Mouse (Mus musculus) monocyte, adult 5-6 weeks (primary cell): ENCODE data around the gene Igfbp1. TPM values are rescaled to one million over a fixed set of nuclear protein-coding genes. Genes with fewer than 3 reads are reported as not detected.

ENCODE experiments used
- ATAC-seq: fragments of 153-309, 156-312 bp; replicated peaks from 2 replicates; pipeline ENCODE4 v1.8.0; 2017; ENCODE audit warnings: mild to moderate bottlenecking; ENCODE audit not compliant: low TSS enrichment, insufficient number of reproducible peaks, severe bottlenecking, poor library complexity, low FRiP score
- total RNA-seq: library from RNA; stranded (forward); fragments of 200-1000, 200-491, 200-594 nt; gene quantifications from 3 replicates; pipeline ENCODE4 v1.2.3, GENCODE M21; 2017

Gene Igfbp1
- total RNA-seq, result not detected in 3 replicates

GRCm38 (mm10) chr11:7197491-7197941 is at the start of gene Igfbp1:
TSS of gene Igfbp1 (plus strand) at chr11:7197782.
- no peak for ATAC-seq

GRCm38 (mm10) chr11:7147945-7148344 is 49.6 kb upstream of the Igfbp1 start:
- no peak for ATAC-seq

- ATAC-seq, result no peak
Observed at GRCm38 (mm10) chr11:7149471-7149870, 48.1 kb upstream of the Igfbp1 start.

- ATAC-seq, result no peak
Observed at GRCm38 (mm10) chr11:7150511-7150910, 47.1 kb upstream of the Igfbp1 start.

- no peak for ATAC-seq
Observed at GRCm38 (mm10) chr11:7152371-7152770, 45.2 kb upstream of the Igfbp1 start.

GRCm38 (mm10) chr11:7153081-7153480 is 44.5 kb upstream of the Igfbp1 start:
- ATAC-seq, result no peak

GRCm38 (mm10) chr11:7156427-7156826 is 41.2 kb upstream of the Igfbp1 start:
- no peak for ATAC-seq

- ATAC-seq, result no peak
Observed at GRCm38 (mm10) chr11:7158196-7158595, 39.4 kb upstream of the Igfbp1 start.

- no peak for ATAC-seq
Observed at GRCm38 (mm10) chr11:7160146-7160545, 37.4 kb upstream of the Igfbp1 start.

- no peak for ATAC-seq
Observed at GRCm38 (mm10) chr11:7160637-7161101, 36.9 kb upstream of the Igfbp1 start.

GRCm38 (mm10) chr11:7161502-7162174 is 35.9 kb upstream of the Igfbp1 start:
- ATAC-seq, result no peak

- no peak for ATAC-seq
Observed at GRCm38 (mm10) chr11:7164416-7164815, 33.2 kb upstream of the Igfbp1 start.

GRCm38 (mm10) chr11:7169645-7170044 is 27.9 kb upstream of the Igfbp1 start:
- ATAC-seq, result no peak

- ATAC-seq, result no peak
Observed at GRCm38 (mm10) chr11:7173664-7174063, 23.9 kb upstream of the Igfbp1 start.

- no peak for ATAC-seq
Observed at GRCm38 (mm10) chr11:7178724-7179123, 18.9 kb upstream of the Igfbp1 start.

GRCm38 (mm10) chr11:7179276-7179675 is 18.3 kb upstream of the Igfbp1 start:
- no peak for ATAC-seq

GRCm38 (mm10) chr11:7182409-7183042 is 15.1 kb upstream of the Igfbp1 start:
- no peak for ATAC-seq

- ATAC-seq, result no peak
Observed at GRCm38 (mm10) chr11:7184420-7184819, 13.2 kb upstream of the Igfbp1 start.

GRCm38 (mm10) chr11:7187472-7187871 is 10.1 kb upstream of the Igfbp1 start:
- ATAC-seq, result no peak

GRCm38 (mm10) chr11:7188469-7188868 is 9.1 kb upstream of the Igfbp1 start, which contains the start of gene Gm11985:
TSS of gene Gm11985 (minus strand) at chr11:7188569.
- no peak for ATAC-seq
